Comparison of ENCODE assay signal across 8 mouse cellular contexts in genomic region chr8:116863357-116864021, GRCm38 (mm10). TPM values are rescaled to one million over a fixed set of nuclear protein-coding genes. Genes with fewer than 3 reads are reported as not detected.
DNase-seq lines count a peak whose midpoint lies in the region.

No protein-coding gene starts in this region.

- peak; percentile 88 for DNase-seq in adrenal gland, postnatal 10 days
- peak; percentile 45 for DNase-seq in embryo, embryonic 9.5 days (ENCODE audit: extremely low spot score)
- DNase-seq in gastrocnemius, postnatal 4 days (ENCODE audit: low spot score in 2 of 2): peak; percentile 70 to 82
- DNase-seq in induced T-regulatory cell, adult 2 months (ENCODE audit: low read depth): peak; percentile 12
- peak; percentile 46 to 57 for DNase-seq in left cerebral cortex, adult 8-10 months (ENCODE audit: low spot score in 2 of 2)
- DNase-seq in lung, postnatal 36 days: peak; percentile 25
- peak; percentile 70 for DNase-seq in right cerebral cortex, adult 18-20 months
- no peak for DNase-seq in thymus, postnatal 10 days (ENCODE audit: low spot score in 2 of 2)

RNA-seq across cellular contexts. Expression of gene Cmc2, which starts 57.8 kb away (rescaled TPM):
- total RNA-seq in adrenal gland, postnatal 10 days (2021): 10 to 100 TPM; 40.1 to 46.4 TPM
- total RNA-seq in gastrocnemius, postnatal 4 days (2021): 10 to 100 TPM; 24.9 to 25.4 TPM
- total RNA-seq in left cerebral cortex, adult 8-10 months (2022): 10 to 100 TPM; 12.9 to 18.6 (median 16.0) TPM

RNA-seq across cellular contexts. Expression of gene Cenpn, which starts 58.0 kb away (rescaled TPM):
- total RNA-seq in adrenal gland, postnatal 10 days (2021): 10 to 100 TPM in 1 of 2 experiments, 1 to 10 TPM in 1; 7.1 to 10.5 TPM
- 1 to 10 TPM; 8.7 to 8.9 TPM for total RNA-seq in gastrocnemius, postnatal 4 days (2021)
- total RNA-seq in left cerebral cortex, adult 8-10 months (2022): 1 to 10 TPM; 1.7 to 3.6 (median 2.7) TPM

Comparison
In these comparisons a context has a peak if more than half of its experiments do, and no peak if none do; other contexts are left out.
1. DNase-seq: peak in adrenal gland, postnatal 10 days (single experiment), embryo, embryonic 9.5 days (single experiment), gastrocnemius, postnatal 4 days (2 of 2), induced T-regulatory cell, adult 2 months (single experiment), left cerebral cortex, adult 8-10 months (2 of 2), lung, postnatal 36 days (single experiment) and right cerebral cortex, adult 18-20 months (single experiment); none in thymus, postnatal 10 days (0 of 2).